Mouse (Mus musculus): ENCODE measurements around the gene Lefty1. TPM values are rescaled to one million over a fixed set of nuclear protein-coding genes. Genes with fewer than 3 reads are reported as not detected.

The Lefty1 gene
- polyA plus RNA-seq, 1 experiment = 1.5 TPM

DNA sequence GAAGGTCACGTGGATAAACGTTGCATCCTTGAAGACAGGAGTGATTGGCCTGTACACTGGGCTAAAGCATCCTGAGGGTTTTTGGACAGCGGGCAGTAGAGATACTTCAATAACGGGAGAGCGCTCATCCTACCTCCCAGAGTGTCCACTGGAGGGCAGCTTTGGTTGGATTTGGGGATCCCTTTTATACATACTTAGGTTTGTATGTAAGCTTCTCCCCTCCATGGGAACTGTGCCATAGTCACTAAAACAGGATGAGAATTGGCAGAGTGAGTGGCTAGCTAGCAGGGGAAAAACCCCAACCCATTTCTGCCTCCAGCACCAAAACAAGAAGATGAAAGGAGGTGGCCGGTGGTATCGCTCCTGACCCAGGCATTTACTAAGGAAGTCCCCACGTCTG is 23.7 kb upstream of the Lefty1 start:
- Histone ChIP-seq H3K27ac (ENCODE audit: control insufficient read depth, insufficient read depth, low read depth, low read length) (no peak overlapping the region), H3K27me3 (ENCODE audit: control insufficient read depth, insufficient read depth, low read length) (no peaks in the 10 kb centered on the region), H3K36me3 (ENCODE audit: control insufficient read depth, insufficient read depth, low read length) (no peaks in the 10 kb centered on the region), H3K4me3 (ENCODE audit: control insufficient read depth, low read depth, low read length) (peak overlapping the region; percentile 27), H3K4me1 (ENCODE audit: control insufficient read depth, insufficient read depth, low read length) (no peaks in the 10 kb centered on the region)
- TF ChIP-seq POLR2A (IDR thresholded peaks at IDR 0.05; ENCODE audit: control insufficient read depth, low read depth, low read length) (no peak), CTCF (IDR thresholded peaks at IDR 0.05; ENCODE audit: control insufficient read depth, insufficient read depth, insufficient replicate concordance, low read depth, low read length) (no peak)

DNA sequence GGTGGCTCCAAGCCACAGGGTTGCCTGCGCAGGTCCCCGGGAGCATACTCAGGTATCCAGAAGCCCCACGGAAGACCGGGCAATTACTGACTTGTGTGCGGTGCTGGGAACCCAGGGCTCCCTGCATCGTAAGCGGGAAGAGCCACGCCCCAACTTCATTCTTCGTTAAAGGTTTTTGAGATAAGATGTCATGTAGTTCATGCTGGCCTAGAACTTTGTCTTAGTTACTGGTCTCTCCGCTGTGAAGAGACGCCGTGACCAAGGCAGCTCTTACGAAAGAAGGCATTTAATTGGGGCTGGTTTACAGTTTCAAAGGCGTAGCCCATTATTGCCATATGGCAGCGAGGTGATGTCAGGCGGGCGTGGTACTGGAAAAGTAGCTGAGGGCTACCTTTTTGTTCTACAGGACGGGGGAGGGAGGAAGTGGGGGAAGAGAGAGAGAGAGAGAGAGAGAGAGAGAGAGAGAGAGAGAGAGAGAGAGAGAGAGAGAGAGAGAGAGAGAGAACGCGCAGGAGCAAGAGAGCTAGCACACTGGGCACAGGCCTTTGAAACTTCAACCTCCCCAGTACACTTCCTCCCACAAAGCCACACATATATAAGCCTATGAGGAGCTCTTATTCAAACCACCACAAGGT is 23.1 kb upstream of the Lefty1 start:
- no peak for TF ChIP-seq CTCF (IDR thresholded peaks at IDR 0.05; ENCODE audit: control insufficient read depth, insufficient read depth, insufficient replicate concordance, low read depth, low read length)
- no peak for TF ChIP-seq POLR2A (IDR thresholded peaks at IDR 0.05; ENCODE audit: control insufficient read depth, low read depth, low read length)
- peak overlapping the region; percentile 62 for H3K4me3 ChIP-seq (ENCODE audit: control insufficient read depth, low read depth, low read length)

DNA sequence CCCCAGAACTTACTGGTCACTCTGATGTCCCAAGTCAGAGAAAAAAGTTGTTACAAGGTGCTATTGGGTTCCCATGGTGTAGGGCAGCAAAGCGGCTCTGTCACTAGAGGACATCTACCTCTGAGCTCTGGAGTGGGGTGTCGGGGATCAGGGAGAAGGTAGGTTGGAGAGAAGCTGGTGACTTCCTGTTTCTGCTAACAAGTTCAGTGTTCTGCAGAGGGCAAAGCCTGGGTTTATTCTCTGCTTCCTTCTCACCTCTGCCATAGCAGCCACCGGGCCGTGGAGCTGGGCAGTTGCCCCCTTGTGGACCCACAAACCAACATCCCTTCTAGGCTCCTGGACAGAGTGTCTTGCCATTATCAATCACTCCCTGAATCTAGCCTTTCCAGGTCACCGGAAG is 22.0 kb upstream of the Lefty1 start:
- no peak overlapping the region for H3K4me3 ChIP-seq (ENCODE audit: control insufficient read depth, low read depth, low read length)
- no peaks in the 10 kb centered on the region for H3K27me3 ChIP-seq (ENCODE audit: control insufficient read depth, insufficient read depth, low read length)
- H3K27ac ChIP-seq (ENCODE audit: control insufficient read depth, insufficient read depth, low read depth, low read length) = no peak overlapping the region
- no peaks in the 10 kb centered on the region for H3K4me1 ChIP-seq (ENCODE audit: control insufficient read depth, insufficient read depth, low read length)
- no peaks in the 10 kb centered on the region for H3K36me3 ChIP-seq (ENCODE audit: control insufficient read depth, insufficient read depth, low read length)
- TF ChIP-seq POLR2A (IDR thresholded peaks at IDR 0.05; ENCODE audit: control insufficient read depth, low read depth, low read length) = no peak
- TF ChIP-seq CTCF (IDR thresholded peaks at IDR 0.05; ENCODE audit: control insufficient read depth, insufficient read depth, insufficient replicate concordance, low read depth, low read length) = no peak

More for the DNA sequence above, 23.1 kb upstream of the Lefty1 start:
- H3K27ac ChIP-seq (ENCODE audit: control insufficient read depth, insufficient read depth, low read depth, low read length) = no peak overlapping the region
- H3K27me3 ChIP-seq (ENCODE audit: control insufficient read depth, insufficient read depth, low read length) = no peaks in the 10 kb centered on the region
- H3K36me3 ChIP-seq (ENCODE audit: control insufficient read depth, insufficient read depth, low read length) = no peaks in the 10 kb centered on the region
- no peaks in the 10 kb centered on the region for H3K4me1 ChIP-seq (ENCODE audit: control insufficient read depth, insufficient read depth, low read length)

DNA sequence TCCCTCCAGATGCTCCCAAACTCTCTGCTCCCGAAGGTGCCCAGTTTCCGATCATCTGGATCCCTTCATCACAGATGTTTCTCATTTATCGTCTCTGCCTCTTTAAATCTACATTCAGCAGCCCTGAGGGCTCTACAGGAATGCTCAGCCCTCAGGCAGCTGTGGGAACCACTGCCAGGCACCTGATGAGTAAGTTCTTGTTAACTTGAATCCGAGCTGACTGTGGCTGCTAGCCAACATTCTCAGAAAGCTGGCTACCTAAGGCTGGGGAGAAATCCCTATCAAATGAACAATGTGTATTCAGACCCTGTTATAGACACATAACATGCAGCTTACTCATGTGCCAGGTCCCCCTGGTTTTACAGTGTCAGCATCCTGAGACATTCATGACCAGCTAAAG is 21.0 kb upstream of the Lefty1 start:
- Histone ChIP-seq H3K4me1 (ENCODE audit: control insufficient read depth, insufficient read depth, low read length) (no peaks in the 10 kb centered on the region), H3K4me3 (ENCODE audit: control insufficient read depth, low read depth, low read length) (no peak overlapping the region), H3K27me3 (ENCODE audit: control insufficient read depth, insufficient read depth, low read length) (no peaks in the 10 kb centered on the region), H3K36me3 (ENCODE audit: control insufficient read depth, insufficient read depth, low read length) (no peaks in the 10 kb centered on the region), H3K27ac (ENCODE audit: control insufficient read depth, insufficient read depth, low read depth, low read length) (no peak overlapping the region)
- TF ChIP-seq CTCF (IDR thresholded peaks at IDR 0.05; ENCODE audit: control insufficient read depth, insufficient read depth, insufficient replicate concordance, low read depth, low read length) (no peak), POLR2A (IDR thresholded peaks at IDR 0.05; ENCODE audit: control insufficient read depth, low read depth, low read length) (no peak)

DNA sequence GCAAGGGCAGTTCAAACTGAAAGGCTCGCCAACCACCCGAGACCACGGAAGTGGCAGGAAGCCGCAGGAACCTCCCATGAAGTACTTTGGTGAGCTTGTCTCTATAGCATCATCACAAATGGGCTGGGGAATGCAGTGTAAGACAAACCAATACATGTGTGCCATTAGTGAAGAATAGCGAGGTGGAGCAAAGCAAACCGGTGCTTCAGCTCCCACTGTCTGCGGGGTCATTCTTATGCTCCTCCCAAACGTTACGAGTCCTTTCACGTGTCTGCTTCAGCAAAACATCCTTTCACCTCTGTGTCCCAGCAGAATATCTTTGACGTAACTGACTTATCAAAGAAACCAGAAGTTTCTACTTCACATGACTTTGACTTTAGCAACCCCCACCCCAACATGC is 18.4 kb upstream of the Lefty1 start:
- Histone ChIP-seq H3K4me1 (ENCODE audit: control insufficient read depth, insufficient read depth, low read length) (no peaks in the 10 kb centered on the region; the same call in 1 of the 2 replicates), H3K27me3 (ENCODE audit: control insufficient read depth, insufficient read depth, low read length) (no peaks in the 10 kb centered on the region), H3K4me3 (ENCODE audit: control insufficient read depth, low read depth, low read length) (no peak overlapping the region), H3K36me3 (ENCODE audit: control insufficient read depth, insufficient read depth, low read length) (no peaks in the 10 kb centered on the region), H3K27ac (ENCODE audit: control insufficient read depth, insufficient read depth, low read depth, low read length) (no peak overlapping the region)
- TF ChIP-seq CTCF (IDR thresholded peaks at IDR 0.05; ENCODE audit: control insufficient read depth, insufficient read depth, insufficient replicate concordance, low read depth, low read length) (no peak), POLR2A (IDR thresholded peaks at IDR 0.05; ENCODE audit: control insufficient read depth, low read depth, low read length) (no peak)

DNA sequence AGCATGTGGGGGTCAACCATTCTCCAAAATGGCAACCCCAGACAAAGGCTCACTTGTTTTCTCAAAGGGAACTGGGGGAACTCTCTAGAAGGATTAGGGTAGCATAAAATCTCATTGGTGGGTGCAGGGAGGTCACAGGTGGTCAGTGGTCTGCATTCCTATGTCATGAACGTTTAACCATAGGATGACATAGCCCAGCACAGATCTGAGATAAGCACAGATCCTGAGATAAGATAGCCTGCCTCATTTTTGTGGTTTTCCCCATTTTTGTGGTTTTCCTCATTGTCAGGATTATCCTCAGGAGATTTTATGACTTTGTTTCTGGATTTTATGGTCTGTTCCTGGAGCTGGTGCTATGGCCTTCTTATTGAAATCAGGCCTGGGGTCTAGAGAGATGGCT is 17.8 kb upstream of the Lefty1 start:
- no peaks in the 10 kb centered on the region for H3K27me3 ChIP-seq (ENCODE audit: control insufficient read depth, insufficient read depth, low read length)
- no peak overlapping the region for H3K4me3 ChIP-seq (ENCODE audit: control insufficient read depth, low read depth, low read length)
- H3K27ac ChIP-seq (ENCODE audit: control insufficient read depth, insufficient read depth, low read depth, low read length) = no peak overlapping the region
- no peak for TF ChIP-seq POLR2A (IDR thresholded peaks at IDR 0.05; ENCODE audit: control insufficient read depth, low read depth, low read length)
- no peak for TF ChIP-seq CTCF (IDR thresholded peaks at IDR 0.05; ENCODE audit: control insufficient read depth, insufficient read depth, insufficient replicate concordance, low read depth, low read length)
- H3K4me1 ChIP-seq (ENCODE audit: control insufficient read depth, insufficient read depth, low read length) = no peaks in the 10 kb centered on the region; the same call in 1 of the 2 replicates
- no peaks in the 10 kb centered on the region for H3K36me3 ChIP-seq (ENCODE audit: control insufficient read depth, insufficient read depth, low read length)

DNA sequence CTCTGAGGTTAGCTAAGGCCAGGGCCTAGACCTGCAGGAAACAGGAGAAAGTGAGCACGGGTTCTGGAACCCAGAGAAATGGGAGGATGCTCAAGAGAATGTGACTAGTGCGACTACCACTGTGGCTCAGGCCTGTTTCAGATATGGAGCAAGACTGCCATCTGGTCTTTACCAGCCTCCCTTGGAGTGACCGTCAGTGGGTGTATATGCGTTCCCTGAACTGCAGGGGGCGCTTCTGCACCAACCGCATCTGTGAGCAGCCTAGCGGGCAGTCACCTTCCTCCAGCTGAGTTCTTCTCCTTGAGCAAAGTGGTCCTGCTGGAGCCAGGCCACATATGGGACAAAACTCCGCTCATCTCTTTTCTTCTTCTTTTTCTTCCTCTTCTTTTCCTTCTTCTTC is 15.1 kb upstream of the Lefty1 start:
- TF ChIP-seq POLR2A (IDR thresholded peaks at IDR 0.05; ENCODE audit: control insufficient read depth, low read depth, low read length) = no peak
- peak; percentile 97 for TF ChIP-seq CTCF (IDR thresholded peaks at IDR 0.05; ENCODE audit: control insufficient read depth, insufficient read depth, insufficient replicate concordance, low read depth, low read length)
- H3K27ac ChIP-seq (ENCODE audit: control insufficient read depth, insufficient read depth, low read depth, low read length) = no peak overlapping the region
- no peaks in the 10 kb centered on the region for H3K36me3 ChIP-seq (ENCODE audit: control insufficient read depth, insufficient read depth, low read length)
- H3K4me1 ChIP-seq (ENCODE audit: control insufficient read depth, insufficient read depth, low read length) = no peaks in the 10 kb centered on the region; the same call in 1 of the 2 replicates
- no peak overlapping the region for H3K4me3 ChIP-seq (ENCODE audit: control insufficient read depth, low read depth, low read length)
- no peaks in the 10 kb centered on the region for H3K27me3 ChIP-seq (ENCODE audit: control insufficient read depth, insufficient read depth, low read length)
